Mouse (Mus musculus) heart, adult 2 months (tissue): ENCODE measurements around the gene Kdm2a.

ENCODE experiments used
- CTCF ChIP-seq: fragments of 200-600 bp; IDR thresholded peaks from 2 replicates; pipeline ENCODE4 v1.8.1; 2022; ENCODE audit warnings: antibody characterized with exemption, mild to moderate bottlenecking, moderate library complexity
- EP300 ChIP-seq: fragments of 200-500 bp; IDR thresholded peaks from 2 replicates; pipeline ENCODE4 v1.6.1; 2011; ENCODE audit warnings: low read depth, low read length, control low read depth; ENCODE audit not compliant: insufficient read depth
- POLR2A ChIP-seq: fragments of 200-500 bp; IDR thresholded peaks from 2 replicates; pipeline ENCODE4 v1.6.1; 2011; ENCODE audit warnings: mild to moderate bottlenecking, low read depth, low read length, control low read depth; ENCODE audit not compliant: insufficient read depth

- TF ChIP-seq POLR2A: no peak
- TF ChIP-seq CTCF: no peak
- no peak for TF ChIP-seq EP300
Observed at GRCm38 (mm10) chr19:4317181-4317580, 80.9 kb downstream of the Kdm2a start.
